Mouse (Mus musculus): ENCODE measurements around the gene Rilp. TPM values are rescaled to one million over a fixed set of nuclear protein-coding genes. Genes with fewer than 3 reads are reported as not detected.

Gene Rilp
- total and polyA plus RNA-seq, 3 experiments = 39.2 to 48.8 (median 40.5) TPM

DNA sequence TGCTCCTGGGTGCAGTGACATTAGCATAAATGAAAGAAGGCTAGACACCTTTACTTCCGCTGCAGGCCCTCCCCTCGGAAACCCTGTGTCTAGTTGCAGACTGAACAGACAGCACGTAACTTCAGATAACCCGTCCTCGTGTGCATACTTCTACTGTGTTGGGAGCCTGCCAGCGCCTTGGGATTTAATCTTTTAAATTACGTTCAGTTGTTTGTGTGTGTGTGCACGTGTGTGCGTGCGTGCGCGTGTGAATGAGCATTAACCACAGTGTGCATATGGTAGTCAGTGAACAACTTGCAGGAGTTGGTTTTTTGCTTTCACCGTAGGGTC lies 29.0 kb downstream of the Rilp start:
- Histone ChIP-seq H3K79me2 (replicated peaks; ENCODE audit: control insufficient read depth, insufficient read depth, low read length) (no peaks in the 10 kb centered on the region), H3K36me3 (ENCODE audit: control insufficient read depth, insufficient read depth, low read length) (no peaks in the 10 kb centered on the region), H3K9ac (ENCODE audit: low read depth, low read length) (no peak overlapping the region), H3K27ac (no peak overlapping the region), H3K27me3 (ENCODE audit: control insufficient read depth, insufficient read depth, low read length) (no peaks in the 10 kb centered on the region), H3K4me1 (ENCODE audit: control insufficient read depth, insufficient read depth, low read length) (peaks cover 15% of the 10 kb centered on the region), H3K4me3 (no peak overlapping the region)
- WGBS = 80% methylated on average over 13 of the region's 13 CpGs
- TF ChIP-seq EP300 (IDR thresholded peaks at IDR 0.05; ENCODE audit: insufficient read depth, low read depth, low read length) (no peak), CTCF (IDR thresholded peaks at IDR 0.05) (no peak), POLR2A (IDR thresholded peaks at IDR 0.05; ENCODE audit: insufficient read depth, low read depth, low read length) (no peak)
- no peak for DNase-seq
- intact Hi-C loops (cut with DNase I) = no loop called here

DNA sequence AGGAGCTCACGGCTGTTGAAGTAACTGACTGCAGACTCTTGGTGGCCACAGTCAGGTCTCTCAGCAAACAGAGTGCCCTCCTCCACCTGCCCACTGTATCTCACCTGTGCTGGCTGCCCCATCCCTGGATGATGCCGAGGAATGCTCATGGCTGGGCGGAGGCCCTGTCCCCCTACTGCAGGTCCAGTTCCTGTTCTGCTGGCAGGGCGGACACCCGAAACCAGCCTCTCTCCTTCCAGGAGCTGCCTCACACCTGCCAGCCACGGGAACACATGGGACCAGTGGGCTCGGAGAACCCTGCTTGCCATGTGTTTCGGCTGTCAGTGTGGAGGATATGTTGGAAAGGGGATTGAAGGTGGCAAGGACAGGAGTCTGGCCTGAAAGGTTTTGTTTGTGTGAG lies 30.3 kb downstream of the Rilp start:
- H3K27ac ChIP-seq = no peak overlapping the region

DNA sequence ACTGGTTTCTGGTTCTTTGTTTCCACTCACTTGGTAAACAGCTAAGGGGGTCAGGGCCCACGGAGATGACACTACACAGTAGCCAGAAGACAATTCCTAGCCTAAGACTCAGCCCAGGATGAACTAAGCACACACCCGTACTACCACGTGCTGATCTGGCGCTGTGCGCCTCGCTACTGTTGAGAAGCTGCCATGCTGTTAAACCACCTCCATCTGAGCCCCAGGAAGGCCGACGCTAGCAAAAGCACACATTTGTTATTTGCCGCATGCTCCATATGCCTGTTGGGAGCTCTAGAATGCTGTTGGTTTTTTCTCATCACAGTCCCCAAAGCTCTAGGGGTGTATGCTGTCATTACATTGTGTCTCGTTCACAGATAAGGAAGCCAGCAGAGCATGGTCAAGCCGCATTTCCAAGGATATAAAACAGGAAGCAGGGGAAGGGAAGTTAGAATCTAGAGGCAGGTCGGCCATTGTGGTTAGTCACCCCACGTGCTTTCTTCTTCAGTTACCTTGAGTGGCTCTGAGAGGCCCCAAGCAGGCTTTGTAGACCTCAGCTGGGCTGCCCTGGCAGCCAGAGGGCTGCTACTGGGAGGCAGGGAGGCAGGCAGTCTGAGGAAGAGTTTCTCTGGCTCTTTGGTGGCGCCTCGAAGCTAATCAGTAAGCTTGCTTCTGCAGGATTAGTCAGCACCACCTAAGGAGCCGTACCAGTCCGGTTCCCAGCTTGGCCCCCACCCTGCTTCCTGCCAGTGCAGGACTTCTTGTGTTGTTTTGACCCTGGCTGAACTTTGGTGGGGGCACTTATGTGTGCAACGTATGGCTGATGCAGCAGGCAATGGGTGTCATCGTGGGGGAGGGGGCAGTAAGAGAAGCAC lies 31.1 kb downstream of the Rilp start:
- no peak for DNase-seq
- Histone ChIP-seq H3K9ac (ENCODE audit: low read depth, low read length) (no peak overlapping the region), H3K27me3 (ENCODE audit: control insufficient read depth, insufficient read depth, low read length) (no peaks in the 10 kb centered on the region), H3K36me3 (ENCODE audit: control insufficient read depth, insufficient read depth, low read length) (no peaks in the 10 kb centered on the region), H3K79me2 (replicated peaks; ENCODE audit: control insufficient read depth, insufficient read depth, low read length) (no peaks in the 10 kb centered on the region), H3K27ac (no peak overlapping the region), H3K4me3 (no peak overlapping the region), H3K4me1 (ENCODE audit: control insufficient read depth, insufficient read depth, low read length) (peaks cover 10% of the 10 kb centered on the region)
- TF ChIP-seq POLR2A (IDR thresholded peaks at IDR 0.05; ENCODE audit: insufficient read depth, low read depth, low read length) (no peak), EP300 (IDR thresholded peaks at IDR 0.05; ENCODE audit: insufficient read depth, low read depth, low read length) (no peak), CTCF (IDR thresholded peaks at IDR 0.05) (no peak)
- 48% methylated on average over 19 of the region's 19 CpGs for WGBS
- intact Hi-C loops (cut with DNase I) = no loop called here

More for the DNA sequence above, 30.3 kb downstream of the Rilp start:
- no peak overlapping the region for H3K4me3 ChIP-seq
- intact Hi-C loops (cut with DNase I) = no loop called here
- H3K27me3 ChIP-seq (ENCODE audit: control insufficient read depth, insufficient read depth, low read length) = no peaks in the 10 kb centered on the region
- peaks cover 11% of the 10 kb centered on the region for H3K4me1 ChIP-seq (ENCODE audit: control insufficient read depth, insufficient read depth, low read length)
- H3K79me2 ChIP-seq (replicated peaks; ENCODE audit: control insufficient read depth, insufficient read depth, low read length) = no peaks in the 10 kb centered on the region
- no peaks in the 10 kb centered on the region for H3K36me3 ChIP-seq (ENCODE audit: control insufficient read depth, insufficient read depth, low read length)
- WGBS = 89% methylated on average over 8 of the region's 8 CpGs
- no peak for DNase-seq
- TF ChIP-seq CTCF (IDR thresholded peaks at IDR 0.05) (no peak), POLR2A (IDR thresholded peaks at IDR 0.05; ENCODE audit: insufficient read depth, low read depth, low read length) (no peak), EP300 (IDR thresholded peaks at IDR 0.05; ENCODE audit: insufficient read depth, low read depth, low read length) (no peak)
- no peak overlapping the region for H3K9ac ChIP-seq (ENCODE audit: low read depth, low read length)

DNA sequence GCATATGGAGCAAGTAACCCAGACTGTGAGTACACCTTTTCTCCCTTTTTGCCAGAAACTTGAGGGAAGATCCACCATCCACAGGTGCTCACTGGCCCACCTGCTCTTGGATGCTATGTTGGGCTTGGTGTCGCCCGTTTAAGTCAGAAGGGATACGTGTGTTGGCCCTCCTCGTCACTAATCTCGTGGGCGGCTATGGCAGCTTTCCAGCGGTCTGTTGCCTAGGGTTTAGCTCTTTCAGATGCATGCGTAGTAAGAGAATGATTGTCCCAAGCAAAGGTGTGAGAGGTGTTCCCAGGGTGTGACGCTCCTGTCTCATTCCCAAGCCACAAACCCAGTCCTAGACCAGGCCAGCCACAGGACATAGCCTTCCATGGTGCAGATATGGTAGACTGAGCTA lies 34.8 kb downstream of the Rilp start:
- 82% methylated on average over 9 of the region's 9 CpGs for WGBS
- H3K4me3 ChIP-seq = no peak overlapping the region

DNA sequence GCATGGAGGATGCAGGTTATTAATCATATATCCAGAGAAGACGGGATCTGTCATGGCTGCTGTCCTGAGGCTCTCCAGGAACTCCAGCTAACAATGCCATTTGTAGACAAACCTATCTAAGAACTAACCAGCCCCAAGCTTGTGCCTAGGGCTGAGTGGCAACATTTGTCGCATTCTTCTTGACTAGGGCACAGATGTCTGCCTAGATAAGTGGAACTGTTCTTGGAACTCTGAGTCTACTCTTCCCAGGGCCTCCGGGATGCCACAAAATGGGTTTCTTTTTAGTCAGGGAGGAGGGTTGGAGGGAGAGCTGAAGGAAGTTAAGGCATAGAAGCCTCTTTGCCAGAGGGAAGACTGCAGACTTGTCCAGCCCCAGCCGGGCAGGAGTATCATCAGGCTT lies 36.2 kb downstream of the Rilp start:
- Histone ChIP-seq H3K27ac (no peak overlapping the region), H3K4me1 (ENCODE audit: control insufficient read depth, insufficient read depth, low read length) (peaks cover 2% of the 10 kb centered on the region)

More for the DNA sequence above, 34.8 kb downstream of the Rilp start:
- Histone ChIP-seq H3K36me3 (ENCODE audit: control insufficient read depth, insufficient read depth, low read length) (no peaks in the 10 kb centered on the region), H3K9ac (ENCODE audit: low read depth, low read length) (no peak overlapping the region), H3K79me2 (replicated peaks; ENCODE audit: control insufficient read depth, insufficient read depth, low read length) (no peaks in the 10 kb centered on the region), H3K4me1 (ENCODE audit: control insufficient read depth, insufficient read depth, low read length) (peaks cover 3% of the 10 kb centered on the region; the same call in 1 of the 2 replicates), H3K27ac (no peak overlapping the region), H3K27me3 (ENCODE audit: control insufficient read depth, insufficient read depth, low read length) (no peaks in the 10 kb centered on the region)
- TF ChIP-seq POLR2A (IDR thresholded peaks at IDR 0.05; ENCODE audit: insufficient read depth, low read depth, low read length) (no peak), CTCF (IDR thresholded peaks at IDR 0.05) (no peak), EP300 (IDR thresholded peaks at IDR 0.05; ENCODE audit: insufficient read depth, low read depth, low read length) (no peak)
- intact Hi-C loops (cut with DNase I) = no loop called here
- no peak for DNase-seq

DNA sequence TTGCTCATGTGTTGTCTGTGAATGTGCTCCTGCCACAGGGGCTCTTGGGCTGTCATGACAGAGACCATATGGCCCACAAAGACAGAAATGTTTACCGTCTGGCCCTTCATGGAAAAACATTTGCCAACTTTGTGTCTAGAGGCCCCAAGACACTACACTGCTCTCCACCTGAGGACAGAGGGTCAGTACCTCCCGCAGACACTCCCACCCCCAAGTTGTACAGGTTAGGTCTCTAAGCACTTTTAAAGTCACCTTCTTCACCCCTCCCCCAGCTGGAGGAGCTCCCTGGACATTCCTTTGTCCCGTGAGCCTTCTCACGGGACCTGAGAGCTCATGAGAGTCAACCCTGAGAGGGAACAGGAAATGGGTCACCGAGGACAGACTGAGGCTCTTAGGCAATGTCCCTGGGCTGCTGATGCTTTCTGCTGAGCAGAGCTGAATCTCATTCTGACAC lies 39.8 kb downstream of the Rilp start:
- intact Hi-C loops (cut with DNase I) = no loop called here
- no peaks in the 10 kb centered on the region for H3K36me3 ChIP-seq (ENCODE audit: control insufficient read depth, insufficient read depth, low read length)
- H3K4me1 ChIP-seq (ENCODE audit: control insufficient read depth, insufficient read depth, low read length) = peaks cover 12% of the 10 kb centered on the region
- H3K27me3 ChIP-seq (ENCODE audit: control insufficient read depth, insufficient read depth, low read length) = no peaks in the 10 kb centered on the region
- TF ChIP-seq POLR2A (IDR thresholded peaks at IDR 0.05; ENCODE audit: insufficient read depth, low read depth, low read length) = no peak
- no peak for TF ChIP-seq EP300 (IDR thresholded peaks at IDR 0.05; ENCODE audit: insufficient read depth, low read depth, low read length)
- TF ChIP-seq CTCF (IDR thresholded peaks at IDR 0.05) = no peak
- H3K4me3 ChIP-seq = no peak overlapping the region
- no peaks in the 10 kb centered on the region for H3K79me2 ChIP-seq (replicated peaks; ENCODE audit: control insufficient read depth, insufficient read depth, low read length)
- peak in 1 of 2 experiments; percentile 59 for DNase-seq
- H3K9ac ChIP-seq (ENCODE audit: low read depth, low read length) = no peak overlapping the region
- WGBS = 35% methylated on average over 5 of the region's 5 CpGs
- peak overlapping the region; percentile 73 for H3K27ac ChIP-seq

More for the DNA sequence above, 36.2 kb downstream of the Rilp start:
- WGBS = 88% methylated on average over 4 of the region's 4 CpGs
- Histone ChIP-seq H3K79me2 (replicated peaks; ENCODE audit: control insufficient read depth, insufficient read depth, low read length) (no peaks in the 10 kb centered on the region), H3K4me3 (no peak overlapping the region), H3K36me3 (ENCODE audit: control insufficient read depth, insufficient read depth, low read length) (no peaks in the 10 kb centered on the region), H3K27me3 (ENCODE audit: control insufficient read depth, insufficient read depth, low read length) (no peaks in the 10 kb centered on the region), H3K9ac (ENCODE audit: low read depth, low read length) (no peak overlapping the region)
- intact Hi-C loops (cut with DNase I) = loop anchor here (2.0 kb wide), 1 partner anchor 13 kb away; no protein-coding TSS in a partner anchor
- TF ChIP-seq CTCF (IDR thresholded peaks at IDR 0.05) = no peak
- DNase-seq = no peak

Measured in heart, adult 2 months (tissue).